34 mouse cellular contexts compared by ENCODE assay signal in the genomic region with DNA sequence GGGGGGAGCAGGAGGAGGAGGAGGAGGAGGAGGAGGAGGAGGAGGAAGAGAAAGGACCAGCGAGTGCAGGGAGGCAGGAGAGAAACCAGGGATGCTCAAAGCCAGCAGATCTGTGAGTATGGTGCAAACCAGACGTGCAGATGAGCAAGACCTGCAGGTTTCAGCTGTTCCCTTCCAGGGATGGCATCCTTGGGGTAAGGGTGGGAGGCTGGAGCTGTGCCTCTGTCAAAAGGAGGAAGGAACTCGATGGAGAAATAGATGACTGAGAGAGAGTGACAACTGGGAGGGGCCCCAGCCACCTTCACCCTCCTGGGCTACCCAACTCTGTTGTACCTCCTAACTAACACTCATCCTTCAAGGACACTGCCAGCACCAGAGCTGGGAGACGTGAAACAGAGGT. TPM values are rescaled to one million over a fixed set of nuclear protein-coding genes. Genes with fewer than 3 reads are reported as not detected.
DNase-seq lines count a peak whose midpoint lies in the region; ATAC-seq and TF ChIP-seq lines count a peak whose summit lies in the region.
"Had no signal": no experiment of that assay in that cellular context is flagged by ENCODE, and none has a peak within 500 bp of the region (broad histone marks: within the 10 kb centered on the region; RNA-seq: fewer than 3 reads in every experiment).

No protein-coding gene starts in this region.

- peaks cover 4% of the 10 kb centered on the region; the same call in 1 of the 2 replicates for H3K36me3 ChIP-seq in stomach, embryonic 15.5 days
- no peaks in the 10 kb centered on the region for H3K36me3 ChIP-seq in stomach, postnatal 0 days (ENCODE audit: control insufficient read depth, insufficient read depth, low read length)
- H3K36me3 ChIP-seq in forebrain, embryonic 15.5 days: no peaks in the 10 kb centered on the region
- H3K36me3 ChIP-seq: G1E; kidney, embryonic 15.5 days; limb, embryonic 10.5 days; limb, embryonic 15.5 days; liver, embryonic 13.5 days; neural tube, embryonic 12.5 days had no signal

- H3K4me3 ChIP-seq in cerebellum, adult 2 months (replicated peaks; ENCODE audit: insufficient read depth, low read depth, low read length): no peak overlapping the region
- no peak overlapping the region for H3K4me3 ChIP-seq in left cerebral cortex, adult 2 months
- H3K4me3 ChIP-seq in stomach, embryonic 15.5 days (replicated peaks): no peak overlapping the region
- no peak overlapping the region for H3K4me3 ChIP-seq in stomach, postnatal 0 days (ENCODE audit: low read depth, low read length)
- H3K4me3 ChIP-seq in forebrain, embryonic 15.5 days: no peak overlapping the region
- H3K4me3 ChIP-seq: erythroblast, embryonic 14.5 days; kidney, embryonic 15.5 days; limb, embryonic 10.5 days; limb, embryonic 15.5 days; liver, embryonic 13.5 days; myocyte; neural tube, embryonic 12.5 days had no signal

- no peak for ATAC-seq in stomach, embryonic 15.5 days (ENCODE audit: insufficient read depth, low FRiP score, low read depth)
- ATAC-seq in stomach, postnatal 0 days (ENCODE audit: low FRiP score, low TSS enrichment): no peak
- ATAC-seq in forebrain, embryonic 15.5 days (replicated peaks): no peak
- ATAC-seq: forebrain, postnatal 0 days; inflammation-experienced regulatory T-cells, adult 6 months; Patski had no signal

- no peak overlapping the region for H3K4me2 ChIP-seq in stomach, embryonic 15.5 days
- no peak overlapping the region for H3K4me2 ChIP-seq in stomach, postnatal 0 days (replicated peaks; ENCODE audit: low read depth)
- no peak overlapping the region for H3K4me2 ChIP-seq in forebrain, embryonic 15.5 days (replicated peaks)
- H3K4me2 ChIP-seq: heart, embryonic 11.5 days; hindbrain, embryonic 14.5 days; kidney, embryonic 15.5 days; limb, embryonic 15.5 days; liver, embryonic 13.5 days; neural tube, embryonic 12.5 days had no signal

- TF ChIP-seq POLR2A in cerebellum, adult 2 months (IDR thresholded peaks at IDR 0.05; ENCODE audit: borderline replicate concordance, insufficient read depth, low read length): no peak

- intact Hi-C loops in left cerebral cortex, adult 2 months (cut with DNase I): loop anchor here (5.0 kb wide), 1 partner anchor 119 kb away; no protein-coding TSS in a partner anchor
- intact Hi-C loops in left cerebral cortex, postnatal 4 days (cut with DNase I): no loop called here

- H3K27me3 ChIP-seq in cerebellum, adult 2 months (ENCODE audit: control insufficient read depth, insufficient read depth, low read length): no peaks in the 10 kb centered on the region
- H3K27me3 ChIP-seq in stomach, embryonic 15.5 days (replicated peaks): no peaks in the 10 kb centered on the region
- no peaks in the 10 kb centered on the region for H3K27me3 ChIP-seq in stomach, postnatal 0 days (ENCODE audit: control insufficient read depth, insufficient read depth, low read length)
- peaks cover 9% of the 10 kb centered on the region; the same call in 1 of the 2 replicates for H3K27me3 ChIP-seq in forebrain, embryonic 15.5 days

- peak in 1 of 2 experiments; percentile 36 for DNase-seq in cerebellum, adult 2 months
- no peak for DNase-seq in cerebellum, adult 11 months
- DNase-seq in left cerebral cortex, adult 2 months (ENCODE audit: extremely low spot score in 1 of 2, low spot score in 2 of 2): no peak
- DNase-seq in left cerebral cortex, postnatal 4 days: no peak
- no peak for DNase-seq in stomach, postnatal 0 days (ENCODE audit: low spot score)
- no peak for DNase-seq in yolk sac, embryonic 10.5 days (ENCODE audit: low spot score)
- DNase-seq: adrenal gland, postnatal 10 days; embryo, embryonic 11 days; forebrain, postnatal 0 days; gastrocnemius, postnatal 10 days; heart, adult 18-20 months; heart, postnatal 36 days; kidney, adult 18-20 months; kidney, postnatal 25 days; liver, embryonic 13.5 days; lung, adult 18-20 months; right cerebral cortex, adult 18-20 months; spleen, adult 18-20 months; thymus, postnatal 4 days had no signal

- no peaks in the 10 kb centered on the region for H3K9me3 ChIP-seq in stomach, embryonic 15.5 days
- H3K9me3 ChIP-seq in stomach, postnatal 0 days (ENCODE audit: control insufficient read depth, low read length): no peaks in the 10 kb centered on the region
- no peaks in the 10 kb centered on the region for H3K9me3 ChIP-seq in forebrain, embryonic 15.5 days
- H3K9me3 ChIP-seq: G1E; kidney, embryonic 15.5 days; limb, embryonic 10.5 days; limb, embryonic 15.5 days; liver, embryonic 13.5 days; neural tube, embryonic 12.5 days had no signal

- WGBS in cerebellum, adult 2 months: 24% methylated on average over 4 of the region's 4 CpGs
- WGBS in stomach, embryonic 15.5 days: 45% methylated on average over 4 of the region's 4 CpGs
- 49% methylated on average over 4 of the region's 4 CpGs for WGBS in stomach, postnatal 0 days
- 69% methylated on average over 4 of the region's 4 CpGs for WGBS in forebrain, embryonic 15.5 days

- H3K9ac ChIP-seq in stomach, embryonic 15.5 days: no peak overlapping the region
- no peak overlapping the region for H3K9ac ChIP-seq in stomach, postnatal 0 days (ENCODE audit: low read length)
- H3K9ac ChIP-seq in forebrain, embryonic 15.5 days (replicated peaks): no peak overlapping the region
- H3K9ac ChIP-seq: forebrain, postnatal 0 days; hindbrain, embryonic 14.5 days; kidney, embryonic 15.5 days; limb, embryonic 15.5 days; liver, embryonic 13.5 days; neural tube, embryonic 12.5 days had no signal

- peaks cover 70% of the 10 kb centered on the region for H3K4me1 ChIP-seq in cerebellum, adult 2 months (ENCODE audit: control insufficient read depth, insufficient read depth, low read length)
- H3K4me1 ChIP-seq in stomach, embryonic 15.5 days: peaks cover 28% of the 10 kb centered on the region
- H3K4me1 ChIP-seq in stomach, postnatal 0 days (replicated peaks; ENCODE audit: control insufficient read depth, insufficient read depth): peaks cover 9% of the 10 kb centered on the region; the same call in 1 of the 2 replicates
- H3K4me1 ChIP-seq in forebrain, embryonic 15.5 days: peaks cover 16% of the 10 kb centered on the region
- H3K4me1 ChIP-seq: liver, embryonic 13.5 days had no signal

- no peak for TF ChIP-seq CTCF in cerebellum, adult 2 months (IDR thresholded peaks at IDR 0.05; ENCODE audit: borderline replicate concordance, insufficient read depth, low read depth, low read length)
- TF ChIP-seq CTCF in left cerebral cortex, adult 2 months (IDR thresholded peaks at IDR 0.05): no peak
- no peak for TF ChIP-seq CTCF in stomach, postnatal 0 days (IDR thresholded peaks at IDR 0.05; ENCODE audit: low read depth)

- H3K27ac ChIP-seq in cerebellum, adult 2 months (ENCODE audit: insufficient read depth, low read length): peak overlapping the region; percentile 71
- peak overlapping the region; percentile 57 for H3K27ac ChIP-seq in left cerebral cortex, adult 2 months
- H3K27ac ChIP-seq in stomach, embryonic 15.5 days: 0 out of 2 replicates have a peak overlapping the region, but pooled peaks have one; percentile 86
- no peak overlapping the region for H3K27ac ChIP-seq in stomach, postnatal 0 days (replicated peaks)
- no peak overlapping the region for H3K27ac ChIP-seq in forebrain, embryonic 15.5 days (replicated peaks)
- H3K27ac ChIP-seq: hindbrain, embryonic 14.5 days; limb, embryonic 10.5 days; limb, embryonic 15.5 days; liver, embryonic 13.5 days; neural tube, embryonic 12.5 days had no signal

- no peak for TF ChIP-seq EP300 in stomach, postnatal 0 days (optimal IDR thresholded peaks at IDR 0.05)

RNA-seq across cellular contexts. Expression of gene Rab15, which starts 6.0 kb away (rescaled TPM):
- polyA plus RNA-seq in cerebellum, adult 2 months (2012; rRNA removed): 108 and 109 TPM in 2 replicates
- total RNA-seq in left cerebral cortex, adult 2 months (2021): 100 to 1,000 TPM; 271 to 278 TPM
- total RNA-seq in left cerebral cortex, postnatal 4 days (2021): 100 to 1,000 TPM; 102 to 111 TPM
- polyA plus RNA-seq in stomach, embryonic 15.5 days (2015; fragmentation: Nextera tagmentation; extraction: Ambion mirVana): 32.3 and 37.8 TPM in 2 replicates
- 24.0 and 27.2 TPM in 2 replicates for polyA plus RNA-seq in stomach, postnatal 0 days (2015; fragmentation: Nextera tagmentation; extraction: Ambion mirVana)
- polyA plus RNA-seq in forebrain, embryonic 15.5 days (2015; fragmentation: Nextera tagmentation; extraction: Ambion mirVana): 23.9 and 26.7 TPM in 2 replicates
- total RNA-seq: megakaryocyte-erythroid progenitor cell, adult 5-6 weeks had no signal
- polyA plus RNA-seq: erythroblast, embryonic 14.5 days; G1E; inflammation-experienced regulatory T-cells, adult 6 months had no signal

RNA-seq across cellular contexts. Expression of gene Gpx2, which starts 21.4 kb away (rescaled TPM):
- polyA plus RNA-seq in cerebellum, adult 2 months (2012; rRNA removed): 2.5 and 3.4 TPM in 2 replicates
- total RNA-seq in left cerebral cortex, adult 2 months (2021): under 1 TPM; 0.34 to 0.47 TPM
- total RNA-seq in left cerebral cortex, postnatal 4 days (2021): not detected
- 87.7 and 108 TPM in 2 replicates for polyA plus RNA-seq in stomach, embryonic 15.5 days (2015; fragmentation: Nextera tagmentation; extraction: Ambion mirVana)
- 217 and 236 TPM in 2 replicates for polyA plus RNA-seq in stomach, postnatal 0 days (2015; fragmentation: Nextera tagmentation; extraction: Ambion mirVana)
- not detected in 2 replicates for polyA plus RNA-seq in forebrain, embryonic 15.5 days (2015; fragmentation: Nextera tagmentation; extraction: Ambion mirVana)
- total RNA-seq: adrenal gland, postnatal 10 days; forebrain, postnatal 0 days; gastrocnemius, postnatal 10 days; heart, postnatal 36 days; megakaryocyte-erythroid progenitor cell, adult 5-6 weeks had no signal
- polyA plus RNA-seq: C2C12; erythroblast, embryonic 14.5 days; G1E; inflammation-experienced regulatory T-cells, adult 6 months; kidney, embryonic 15.5 days; liver, embryonic 13.5 days; myocyte; neural tube, embryonic 12.5 days; Patski had no signal

RNA-seq across cellular contexts. Expression of gene Fntb, which starts 51.3 kb away (rescaled TPM):
- polyA plus RNA-seq in cerebellum, adult 2 months (2012; rRNA removed): 55.9 and 61.3 TPM in 2 replicates
- 10 to 100 TPM; 27.9 to 28.4 TPM for total RNA-seq in left cerebral cortex, adult 2 months (2021)
- total RNA-seq in left cerebral cortex, postnatal 4 days (2021): 10 to 100 TPM; 30.6 to 33.0 TPM
- 33.7 and 35.7 TPM in 2 replicates for polyA plus RNA-seq in stomach, embryonic 15.5 days (2015; fragmentation: Nextera tagmentation; extraction: Ambion mirVana)
- polyA plus RNA-seq in stomach, postnatal 0 days (2015; fragmentation: Nextera tagmentation; extraction: Ambion mirVana): 22.4 and 23.8 TPM in 2 replicates
- 33.2 and 35.1 TPM in 2 replicates for polyA plus RNA-seq in forebrain, embryonic 15.5 days (2015; fragmentation: Nextera tagmentation; extraction: Ambion mirVana)

RNA-seq across cellular contexts. Expression of gene Churc1, which starts 51.4 kb away (rescaled TPM):
- polyA plus RNA-seq in cerebellum, adult 2 months (2012; rRNA removed): 79.9 and 86.0 TPM in 2 replicates
- 10 to 100 TPM; 35.3 to 35.4 TPM for total RNA-seq in left cerebral cortex, adult 2 months (2021)
- 10 to 100 TPM; 35.2 to 42.6 TPM for total RNA-seq in left cerebral cortex, postnatal 4 days (2021)
- polyA plus RNA-seq in stomach, embryonic 15.5 days (2015; fragmentation: Nextera tagmentation; extraction: Ambion mirVana): 145 and 147 TPM in 2 replicates
- polyA plus RNA-seq in stomach, postnatal 0 days (2015; fragmentation: Nextera tagmentation; extraction: Ambion mirVana): 161 and 163 TPM in 2 replicates
- polyA plus RNA-seq in forebrain, embryonic 15.5 days (2015; fragmentation: Nextera tagmentation; extraction: Ambion mirVana): 108 and 122 TPM in 2 replicates

Comparison
In these comparisons a context has a peak if more than half of its experiments do, and no peak if none do; other contexts are left out.
1. H3K27ac ChIP-seq: peak in cerebellum, adult 2 months (single experiment), left cerebral cortex, adult 2 months (single experiment) and stomach, embryonic 15.5 days (single experiment); none in stomach, postnatal 0 days (single experiment) and forebrain, embryonic 15.5 days (single experiment).
2. RNA of gene Gpx2, which starts 21.4 kb away (polyA plus RNA-seq): 217 to 236 TPM in stomach, postnatal 0 days and 87.7 to 108 TPM in stomach, embryonic 15.5 days; 2.5 to 3.4 TPM in cerebellum, adult 2 months and not detected in forebrain, embryonic 15.5 days; every median in the first group is over 10 times any median in the second.